Mouse (Mus musculus): Measurements from ENCODE around the gene Ntpcr.

- peak; percentile 74 for TF ChIP-seq POLR2A (IDR thresholded peaks at IDR 0.05; ENCODE audit: insufficient read depth, low read length)
- no peak for TF ChIP-seq EP300 (IDR thresholded peaks at IDR 0.05; ENCODE audit: insufficient read depth, low read depth, low read length)
Observed at GRCm38 (mm10) chr8:125733964-125734956, 4.5 kb downstream of the Ntpcr start.
